Mouse (Mus musculus) kidney, postnatal 0 days (tissue): ENCODE measurements around the gene Cd63. TPM values are rescaled to one million over a fixed set of nuclear protein-coding genes. Genes with fewer than 3 reads are reported as not detected.

Experiments
- ATAC-seq: fragments of 200-750 bp; cut with Nextera tagmentation; replicated peaks from 2 replicates; pipeline ENCODE4 v1.8.0; 2017; ENCODE audit warnings: low read depth, moderate number of reproducible peaks, moderate TSS enrichment, moderate library complexity; ENCODE audit not compliant: low FRiP score
- DNase-seq: peaks from one replicate; pipeline ENCODE4 v3.0.0-alpha.2; 2016; ENCODE audit warnings: low spot score
- H3K27ac ChIP-seq: fragments of 300-500 bp; sonication (generic); 2 replicates; pipeline ENCODE4 v1.5.1; 2014; ENCODE audit warnings: mild to moderate bottlenecking
- H3K27me3 ChIP-seq: fragments of 300-500 bp; sonication (generic); 2 replicates; pipeline ENCODE4 v1.6.1; 2014; ENCODE audit warnings: low read length, mixed read lengths; ENCODE audit not compliant: insufficient read depth
- H3K36me3 ChIP-seq: fragments of 300-500 bp; sonication (generic); 2 replicates; pipeline ENCODE4 v1.6.1; 2014; ENCODE audit warnings: low read length, mixed read lengths; ENCODE audit not compliant: insufficient read depth
- H3K4me1 ChIP-seq: fragments of 300-500 bp; sonication (generic); replicated peaks from 2 replicates; pipeline ENCODE4 v1.6.1; 2014; ENCODE audit warnings: antibody characterized with exemption, low read length, mixed read lengths; ENCODE audit not compliant: insufficient read depth
- H3K4me2 ChIP-seq: fragments of 300-500 bp; sonication (generic); 2 replicates; pipeline ENCODE4 v1.6.1; 2014; ENCODE audit warnings: mild to moderate bottlenecking, low read length, moderate library complexity, mixed read lengths
- H3K4me3 ChIP-seq: fragments of 300-500 bp; sonication (generic); replicated peaks from 2 replicates; pipeline ENCODE4 v1.5.1; 2014; ENCODE audit warnings: low read depth, low read length
- H3K9ac ChIP-seq: fragments of 300-500 bp; sonication (generic); 2 replicates; pipeline ENCODE4 v1.6.1; 2014; ENCODE audit warnings: low read depth, low read length
- H3K9me3 ChIP-seq: fragments of 300-500 bp; sonication (generic); replicated peaks from 2 replicates; pipeline ENCODE4 v1.6.1; 2016; ENCODE audit warnings: low read length, inconsistent platforms, mixed read lengths
- CTCF ChIP-seq: IDR thresholded peaks from 2 replicates; pipeline ENCODE4 v1.5.1; 2016; ENCODE audit warnings: antibody characterized with exemption, low read depth, mild to moderate bottlenecking, moderate library complexity
- whole genome bisulfite sequencing: fragments of 180-500 bp; shearing (Covaris S2); extraction: QIAGEN DNeasy Blood & Tissue Kit; methylation state at CpG from one replicate; pipeline ENCODE4 v1.1.7; 2014; 5-methylcytosine and 5-hydroxymethylcytosine counted together
- polyA plus RNA-seq: library from polyadenylated mRNA; unstranded; fragments of >200 nt; fragmentation: Nextera tagmentation; extraction: Ambion mirVana; gene quantifications from 2 replicates; pipeline ENCODE4 v1.2.1, GENCODE M21; 2015

Cd63 gene
- polyA plus RNA-seq, 1 experiment from 2014 or later: 1,350 TPM

GRCm38 (mm10) chr10:128931441-128931840 lies 30.7 kb downstream of the Cd63 start:
- DNase-seq (no peak), ATAC-seq (no peak)
- 12% methylated on average over 2 of the region's 2 CpGs for WGBS
- no peak overlapping the region for H3K9ac ChIP-seq
- H3K4me2 ChIP-seq: no peak overlapping the region
- H3K4me1 ChIP-seq: peaks cover 4% of the 10 kb centered on the region; the same call in 1 of the 2 replicates
- no peaks in the 10 kb centered on the region for H3K9me3 ChIP-seq
- H3K4me3 ChIP-seq: no peak overlapping the region
- peaks cover 29% of the 10 kb centered on the region for H3K27me3 ChIP-seq
- H3K27ac ChIP-seq: no peak overlapping the region
- no peaks in the 10 kb centered on the region for H3K36me3 ChIP-seq
- TF ChIP-seq CTCF: no peak

GRCm38 (mm10) chr10:128933574-128933973 lies 32.8 kb downstream of the Cd63 start, which contains the start of gene Itga7:
Gene Itga7, plus strand, starts transcription at chr10:128933818.
- Histone ChIP-seq H3K4me1 (peaks cover 4% of the 10 kb centered on the region; the same call in 1 of the 2 replicates), H3K27ac (no peak within 1 kb of the TSS), H3K9ac (peak within 1 kb of the TSS; percentile 36; the same call in 1 of the 2 replicates), H3K36me3 (no peaks in the 10 kb centered on the region), H3K4me3 (peak within 1 kb of the TSS; percentile 35), H3K9me3 (no peaks in the 10 kb centered on the region), H3K27me3 (peaks cover 29% of the 10 kb centered on the region), H3K4me2 (peak within 1 kb of the TSS; percentile 71)
- peak; percentile 67 for ATAC-seq
- peak; percentile 55 for DNase-seq
- no peak for TF ChIP-seq CTCF
- under 1% methylated on average over 26 of the region's 26 CpGs for whole genome bisulfite sequencing

- Histone ChIP-seq H3K27ac (no peak overlapping the region), H3K4me1 (peaks cover 4% of the 10 kb centered on the region; the same call in 1 of the 2 replicates), H3K27me3 (peaks cover 29% of the 10 kb centered on the region), H3K9ac (peak overlapping the region; percentile 36; the same call in 1 of the 2 replicates), H3K9me3 (no peaks in the 10 kb centered on the region), H3K36me3 (no peaks in the 10 kb centered on the region), H3K4me2 (peak overlapping the region; percentile 71), H3K4me3 (peak overlapping the region; percentile 35)
- TF ChIP-seq CTCF: no peak
- no peak for ATAC-seq
- WGBS: 3% methylated on average over 21 of the region's 21 CpGs
- DNase-seq: no peak
Observed at GRCm38 (mm10) chr10:128933976-128934721, 33.4 kb downstream of the Cd63 start.

GRCm38 (mm10) chr10:128934997-128935787 lies 34.4 kb downstream of the Cd63 start:
- H3K4me3 ChIP-seq: no peak overlapping the region
- WGBS: 60% methylated on average over 7 of the region's 7 CpGs
- no peak overlapping the region for H3K9ac ChIP-seq
- H3K27me3 ChIP-seq: peaks cover 29% of the 10 kb centered on the region
- H3K27ac ChIP-seq: no peak overlapping the region
- ATAC-seq (no peak), DNase-seq (no peak)
- TF ChIP-seq CTCF: no peak; the same call in 1 of the 2 replicates
- H3K9me3 ChIP-seq: no peaks in the 10 kb centered on the region
- H3K36me3 ChIP-seq: no peaks in the 10 kb centered on the region
- peaks cover 4% of the 10 kb centered on the region; the same call in 1 of the 2 replicates for H3K4me1 ChIP-seq
- no peak overlapping the region for H3K4me2 ChIP-seq

GRCm38 (mm10) chr10:128935826-128936440 lies 35.1 kb downstream of the Cd63 start:
- no peak for DNase-seq
- Histone ChIP-seq H3K4me2 (no peak overlapping the region), H3K9ac (no peak overlapping the region), H3K4me3 (no peak overlapping the region), H3K9me3 (no peaks in the 10 kb centered on the region), H3K27ac (no peak overlapping the region), H3K36me3 (no peaks in the 10 kb centered on the region), H3K4me1 (peaks cover 4% of the 10 kb centered on the region; the same call in 1 of the 2 replicates), H3K27me3 (peaks cover 29% of the 10 kb centered on the region)
- no peak for ATAC-seq
- WGBS: 72% methylated on average over 8 of the region's 8 CpGs
- no peak for TF ChIP-seq CTCF
